Mouse (Mus musculus) ES-Bruce4 (cell line): ENCODE data around the gene Prox2. TPM values are rescaled to one million over a fixed set of nuclear protein-coding genes. Genes with fewer than 3 reads are reported as not detected.
"Not testable (repeated sequence)": the region's sequence is repeated elsewhere in the genome, so short reads cannot be mapped to it uniquely, and the experiment has no call there.

Source experiments
- H3K27ac ChIP-seq: 2 replicates; pipeline ENCODE4 v1.5.1; 2012; ENCODE audit warnings: low read length, inconsistent platforms; ENCODE audit not compliant: insufficient read depth
- H3K27me3 ChIP-seq: 2 replicates; pipeline ENCODE4 v1.6.1; 2012; ENCODE audit warnings: mild to moderate bottlenecking, low read length, inconsistent platforms; ENCODE audit not compliant: control insufficient read depth, poor library complexity, insufficient read depth, severe bottlenecking
- H3K36me3 ChIP-seq: 2 replicates; pipeline ENCODE4 v1.6.1; 2012; ENCODE audit warnings: inconsistent platforms, mild to moderate bottlenecking, low read length, moderate library complexity; ENCODE audit not compliant: control insufficient read depth, poor library complexity, insufficient read depth, severe bottlenecking
- H3K4me1 ChIP-seq: one replicate; pipeline ENCODE4 v1.8.1; 2011; ENCODE audit warnings: low read length; ENCODE audit not compliant: control insufficient read depth, insufficient read depth
- H3K4me3 ChIP-seq: 2 replicates; pipeline ENCODE4 v1.5.1; 2011; ENCODE audit warnings: low read depth, mild to moderate bottlenecking, low read length
- H3K9ac ChIP-seq: 2 replicates; pipeline ENCODE4 v1.6.1; 2012; ENCODE audit warnings: low read depth, mild to moderate bottlenecking, inconsistent platforms; ENCODE audit not compliant: poor library complexity, severe bottlenecking
- H3K9me3 ChIP-seq: replicated peaks from 2 replicates; pipeline ENCODE4 v1.6.1; 2012; ENCODE audit warnings: mild to moderate bottlenecking, low read length, inconsistent platforms; ENCODE audit not compliant: control insufficient read depth, poor library complexity, insufficient read depth, severe bottlenecking
- CTCF ChIP-seq: IDR thresholded peaks from one replicate; pipeline ENCODE4 v1.8.1; 2011; ENCODE audit warnings: low read depth, low read length
- EP300 ChIP-seq: IDR thresholded peaks from 2 replicates; pipeline ENCODE4 v1.6.1; 2011; ENCODE audit warnings: low read depth, low read length; ENCODE audit not compliant: insufficient read depth
- POLR2A ChIP-seq: IDR thresholded peaks from one replicate; pipeline ENCODE4 v1.8.1; 2011; ENCODE audit warnings: low read length; ENCODE audit not compliant: insufficient read depth
- polyA plus RNA-seq: library from polyadenylated mRNA; stranded (reverse); fragments of >200 nt; gene quantifications from 2 replicates; pipeline ENCODE4 v1.2.4, GENCODE M21; 2011; ENCODE audit warnings: low read depth; ENCODE audit not compliant: missing spikeins, insufficient read depth, insufficient read length

The Prox2 gene
- polyA plus RNA-seq, 1 experiment, result 0.73 TPM

- H3K9me3 ChIP-seq, result no peaks in the 10 kb centered on the region
- H3K9ac ChIP-seq, result peak within 1 kb of the TSS; percentile 36
- no peaks in the 10 kb centered on the region for H3K27me3 ChIP-seq
- H3K4me3 ChIP-seq, result peak within 1 kb of the TSS; percentile 66
- H3K36me3 ChIP-seq, result no peaks in the 10 kb centered on the region
- no peak within 1 kb of the TSS for H3K27ac ChIP-seq
- TF ChIP-seq EP300 (no peak), POLR2A (no peak), CTCF (no peak)
- H3K4me1 ChIP-seq, result peaks cover 2% of the 10 kb centered on the region
Measured at GRCm38 (mm10) chr12:85151002-85151774, 40.6 kb upstream of the Prox2 start, which contains the start of gene Rps6kl1. Gene Rps6kl1 (minus strand): TSS chr12:85151264.

- H3K4me3 ChIP-seq, result peak overlapping the region; percentile 66
- H3K27me3 ChIP-seq, result no peaks in the 10 kb centered on the region
- H3K27ac ChIP-seq, result no peak overlapping the region
Measured at GRCm38 (mm10) chr12:85150321-85151001, 39.9 kb upstream of the Prox2 start.

GRCm38 (mm10) chr12:85146881-85147280 is 36.3 kb upstream of the Prox2 start:
- H3K9me3 ChIP-seq, result no peaks in the 10 kb centered on the region
- H3K4me3 ChIP-seq, result no peak overlapping the region
- no peak for TF ChIP-seq POLR2A
- TF ChIP-seq EP300, result no peak
- no peak for TF ChIP-seq CTCF
- H3K36me3 ChIP-seq, result no peaks in the 10 kb centered on the region
- H3K27ac ChIP-seq, result no peak overlapping the region
- H3K9ac ChIP-seq, result no peak overlapping the region
- peaks cover 4% of the 10 kb centered on the region for H3K4me1 ChIP-seq
- H3K27me3 ChIP-seq, result no peaks in the 10 kb centered on the region

More at GRCm38 (mm10) chr12:85150321-85151001, 39.9 kb upstream of the Prox2 start:
- Histone ChIP-seq H3K9ac (peak overlapping the region; percentile 36), H3K4me1 (peaks cover 2% of the 10 kb centered on the region), H3K9me3 (no peaks in the 10 kb centered on the region), H3K36me3 (no peaks in the 10 kb centered on the region)
- TF ChIP-seq CTCF (no peak), EP300 (no peak), POLR2A (no peak)

- H3K27ac ChIP-seq, result no peak overlapping the region
- TF ChIP-seq EP300 (no peak), CTCF (no peak), POLR2A (no peak)
- H3K9me3 ChIP-seq, result no peaks in the 10 kb centered on the region
- H3K4me3 ChIP-seq, result peak overlapping the region; percentile 15
- H3K9ac ChIP-seq, result no peak overlapping the region
- H3K27me3 ChIP-seq, result no peaks in the 10 kb centered on the region
- peaks cover 5% of the 10 kb centered on the region for H3K4me1 ChIP-seq
- H3K36me3 ChIP-seq, result no peaks in the 10 kb centered on the region
Measured at GRCm38 (mm10) chr12:85146355-85146754, 35.8 kb upstream of the Prox2 start.

- TF ChIP-seq EP300 (no peak), CTCF (no peak), POLR2A (no peak)
Measured at GRCm38 (mm10) chr12:85145630-85146029, 35.1 kb upstream of the Prox2 start.

GRCm38 (mm10) chr12:85144821-85145220 is 34.3 kb upstream of the Prox2 start:
- no peaks in the 10 kb centered on the region for H3K36me3 ChIP-seq
- H3K9me3 ChIP-seq, result no peaks in the 10 kb centered on the region
- TF ChIP-seq CTCF (no peak), EP300 (no peak), POLR2A (no peak)
- H3K27ac ChIP-seq, result no peak overlapping the region
- H3K4me3 ChIP-seq, result no peak overlapping the region
- H3K9ac ChIP-seq, result no peak overlapping the region
- peaks cover 12% of the 10 kb centered on the region for H3K4me1 ChIP-seq
- H3K27me3 ChIP-seq, result no peaks in the 10 kb centered on the region

More at GRCm38 (mm10) chr12:85145630-85146029, 35.1 kb upstream of the Prox2 start:
- peaks cover 10% of the 10 kb centered on the region for H3K4me1 ChIP-seq
- no peak overlapping the region for H3K4me3 ChIP-seq
- H3K27me3 ChIP-seq, result no peaks in the 10 kb centered on the region
- no peaks in the 10 kb centered on the region for H3K36me3 ChIP-seq
- H3K27ac ChIP-seq, result no peak overlapping the region
- no peaks in the 10 kb centered on the region for H3K9me3 ChIP-seq
- H3K9ac ChIP-seq, result no peak overlapping the region

GRCm38 (mm10) chr12:85144276-85144675 is 33.7 kb upstream of the Prox2 start:
- H3K9ac ChIP-seq, H3K4me3 ChIP-seq, H3K36me3 ChIP-seq, H3K27me3 ChIP-seq, H3K27ac ChIP-seq, H3K9me3 ChIP-seq: not testable (repeated sequence)
- H3K4me1 ChIP-seq, result peaks cover 12% of the 10 kb centered on the region
